Comparison of ENCODE assay signal across 7 mouse cellular contexts in the genomic region with DNA sequence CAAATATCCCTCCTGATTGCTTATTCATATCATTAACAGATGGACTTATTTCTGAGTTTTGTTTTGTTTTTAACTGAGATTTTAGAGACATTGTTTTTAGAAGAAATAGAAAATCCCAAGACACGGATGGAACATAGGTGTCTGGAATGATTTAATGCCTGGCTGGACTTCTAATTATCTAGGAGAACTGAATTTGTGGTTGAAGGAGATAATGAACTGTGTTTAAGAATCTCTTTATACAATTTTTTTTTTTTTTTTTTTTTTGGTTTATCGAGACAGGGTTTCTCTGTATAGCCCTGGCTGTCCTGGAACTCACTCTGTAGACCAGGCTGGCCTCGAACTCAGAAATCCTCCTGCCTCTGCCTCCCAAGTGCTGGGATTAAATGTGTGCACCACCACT. TPM values are rescaled to one million over a fixed set of nuclear protein-coding genes. Genes with fewer than 3 reads are reported as not detected.
DNase-seq lines count a peak whose midpoint lies in the region; ATAC-seq and TF ChIP-seq lines count a peak whose summit lies in the region.
"Not testable (repeated sequence)": the region's sequence is repeated elsewhere in the genome, so short reads cannot be mapped to it uniquely, and the experiment has no call there.

No protein-coding gene starts in this region.

- H3K9ac ChIP-seq in forebrain, embryonic 12.5 days = peak overlapping the region; percentile 98
- H3K9ac ChIP-seq in heart, embryonic 15.5 days = peak overlapping the region; percentile 82; the same call in 1 of the 2 replicates
- peak overlapping the region; percentile 95; the same call in 1 of the 2 replicates for H3K9ac ChIP-seq in intestine, embryonic 15.5 days
- not testable (repeated sequence) for H3K9ac ChIP-seq in limb, embryonic 12.5 days (replicated peaks); lung, embryonic 14.5 days; midbrain, postnatal 0 days (replicated peaks; ENCODE audit: low read length, poor library complexity, severe bottlenecking)

- H3K27ac ChIP-seq in brown adipose tissue, adult 24 weeks (replicated peaks; ENCODE audit: low read depth, low read length); forebrain, embryonic 12.5 days; heart, embryonic 15.5 days; intestine, embryonic 15.5 days; limb, embryonic 12.5 days; lung, embryonic 14.5 days (ENCODE audit: low read depth); midbrain, postnatal 0 days (ENCODE audit: low read depth, low read length): not testable (repeated sequence)

- peaks cover 15% of the 10 kb centered on the region for H3K36me3 ChIP-seq in forebrain, embryonic 12.5 days (replicated peaks)
- H3K36me3 ChIP-seq in heart, embryonic 15.5 days; intestine, embryonic 15.5 days; limb, embryonic 12.5 days; lung, embryonic 14.5 days (ENCODE audit: insufficient read depth); midbrain, postnatal 0 days (ENCODE audit: insufficient read depth, low read length): not testable (repeated sequence)

- not testable (repeated sequence) for DNase-seq in lung, embryonic 14.5 days; midbrain, postnatal 0 days (ENCODE audit: low spot score)

- not testable (repeated sequence) for H3K4me1 ChIP-seq in brown adipose tissue, adult 24 weeks (ENCODE audit: control insufficient read depth, insufficient read depth, insufficient read length, low read length); lung, embryonic 14.5 days (ENCODE audit: insufficient read depth)
- H3K4me1 ChIP-seq in forebrain, embryonic 12.5 days = peaks cover 53% of the 10 kb centered on the region
- peaks cover 25% of the 10 kb centered on the region for H3K4me1 ChIP-seq in heart, embryonic 15.5 days (replicated peaks)
- peaks cover 13% of the 10 kb centered on the region for H3K4me1 ChIP-seq in intestine, embryonic 15.5 days (replicated peaks)
- H3K4me1 ChIP-seq in limb, embryonic 12.5 days (replicated peaks) = peaks cover 33% of the 10 kb centered on the region
- H3K4me1 ChIP-seq in midbrain, postnatal 0 days (ENCODE audit: insufficient read depth, low read length) = peaks cover 16% of the 10 kb centered on the region

- not testable (repeated sequence) for TF ChIP-seq CTCF in lung, embryonic 14.5 days (IDR thresholded peaks at IDR 0.05; ENCODE audit: low read depth); midbrain, postnatal 0 days (IDR thresholded peaks at IDR 0.05)

- H3K9me3 ChIP-seq in forebrain, embryonic 12.5 days; heart, embryonic 15.5 days (replicated peaks); intestine, embryonic 15.5 days; limb, embryonic 12.5 days; lung, embryonic 14.5 days (ENCODE audit: low read depth, low read length); midbrain, postnatal 0 days (ENCODE audit: low read length): not testable (repeated sequence)

- H3K4me2 ChIP-seq in forebrain, embryonic 12.5 days = peak overlapping the region; percentile 84
- H3K4me2 ChIP-seq in heart, embryonic 15.5 days = peak overlapping the region; percentile 80; the same call in 1 of the 2 replicates
- H3K4me2 ChIP-seq in intestine, embryonic 15.5 days (replicated peaks) = peak overlapping the region; percentile 72
- H3K4me2 ChIP-seq in limb, embryonic 12.5 days = peak overlapping the region; percentile 81
- peak overlapping the region; percentile 89 for H3K4me2 ChIP-seq in lung, embryonic 14.5 days
- peak overlapping the region; percentile 77 for H3K4me2 ChIP-seq in midbrain, postnatal 0 days (ENCODE audit: low read depth, low read length, poor library complexity, severe bottlenecking)

- not testable (repeated sequence) for H3K27me3 ChIP-seq in forebrain, embryonic 12.5 days; heart, embryonic 15.5 days; intestine, embryonic 15.5 days (replicated peaks); limb, embryonic 12.5 days; lung, embryonic 14.5 days (ENCODE audit: insufficient read depth, low read length); midbrain, postnatal 0 days (ENCODE audit: insufficient read depth, low read length)

- WGBS in forebrain, embryonic 12.5 days = 68% methylated on average over 3 of the region's 3 CpGs
- WGBS in heart, embryonic 15.5 days = 80% methylated on average over 3 of the region's 3 CpGs
- WGBS in intestine, embryonic 15.5 days = 60% methylated on average over 3 of the region's 3 CpGs
- WGBS in limb, embryonic 12.5 days = 71% methylated on average over 3 of the region's 3 CpGs
- WGBS in lung, embryonic 14.5 days = 64% methylated on average over 3 of the region's 3 CpGs
- WGBS in midbrain, postnatal 0 days = 58% methylated on average over 3 of the region's 3 CpGs

- ATAC-seq in forebrain, embryonic 12.5 days (ENCODE audit: low FRiP score); heart, embryonic 15.5 days (replicated peaks; ENCODE audit: insufficient number of reproducible peaks, insufficient read depth, low FRiP score, low read depth); intestine, embryonic 15.5 days; limb, embryonic 12.5 days (ENCODE audit: insufficient number of reproducible peaks, insufficient read depth, low FRiP score, low TSS enrichment, low read depth); lung, embryonic 14.5 days (ENCODE audit: insufficient read depth); midbrain, postnatal 0 days (ENCODE audit: low FRiP score): not testable (repeated sequence)

- H3K4me3 ChIP-seq in brown adipose tissue, adult 24 weeks (ENCODE audit: insufficient read depth, low read depth, low read length) = peak overlapping the region; percentile 43
- peak overlapping the region; percentile 96 for H3K4me3 ChIP-seq in forebrain, embryonic 12.5 days (replicated peaks)
- peak overlapping the region; percentile 81; the same call in 1 of the 2 replicates for H3K4me3 ChIP-seq in heart, embryonic 15.5 days
- H3K4me3 ChIP-seq in intestine, embryonic 15.5 days (replicated peaks) = peak overlapping the region; percentile 87
- peak overlapping the region; percentile 94 for H3K4me3 ChIP-seq in limb, embryonic 12.5 days (replicated peaks)
- H3K4me3 ChIP-seq in lung, embryonic 14.5 days (ENCODE audit: low read depth, low read length) = peak overlapping the region; percentile 93
- peak overlapping the region; percentile 97 for H3K4me3 ChIP-seq in midbrain, postnatal 0 days (ENCODE audit: low read depth, low read length)

RNA-seq across cellular contexts. Expression of a gene that starts 1.8 kb away (rescaled TPM):
- 191 and 228 TPM in 2 replicates for polyA plus RNA-seq in brown adipose tissue, adult 24 weeks (2012; ENCODE audit: insufficient read depth, insufficient read length, missing spikeins)
- 399 and 410 TPM in 2 replicates for polyA plus RNA-seq in forebrain, embryonic 12.5 days (2016; fragmentation: Nextera tagmentation; extraction: Ambion mirVana)
- 69.9 and 86.4 TPM in 2 replicates for polyA plus RNA-seq in heart, embryonic 15.5 days (2015; fragmentation: Nextera tagmentation; extraction: Ambion mirVana)
- 235 and 254 TPM in 2 replicates for polyA plus RNA-seq in intestine, embryonic 15.5 days (2015; fragmentation: Nextera tagmentation; extraction: Ambion mirVana)
- 195 and 197 TPM in 2 replicates for polyA plus RNA-seq in limb, embryonic 12.5 days (2016; fragmentation: Nextera tagmentation; extraction: Ambion mirVana)
- 126 and 142 TPM in 2 replicates for polyA plus RNA-seq in lung, embryonic 14.5 days (2014; fragmentation: Nextera tagmentation; extraction: Ambion mirVana)
- 291 and 374 TPM in 2 replicates for total RNA-seq in midbrain, postnatal 0 days (2014; rRNA removed)
- 416 and 428 TPM in 2 replicates for polyA plus RNA-seq in midbrain, postnatal 0 days (2015; fragmentation: Nextera tagmentation; extraction: Ambion mirVana)

Comparison
In these comparisons a context has a peak if more than half of its experiments do, and no peak if none do; other contexts are left out.
1. H3K4me3 ChIP-seq: peak in every context shown above with its lines; median percentile 97 in midbrain, postnatal 0 days; 96 in forebrain, embryonic 12.5 days; 94 in limb, embryonic 12.5 days; 93 in lung, embryonic 14.5 days; 87 in intestine, embryonic 15.5 days; 81 in heart, embryonic 15.5 days; 43 in brown adipose tissue, adult 24 weeks.